In genomic region chr12:72129203-72129602, GRCm38 (mm10) we compare ENCODE assay signal across 26 mouse cellular contexts. TPM values are rescaled to one million over a fixed set of nuclear protein-coding genes. Genes with fewer than 3 reads are reported as not detected.
DNase-seq lines count a peak whose midpoint lies in the region; ATAC-seq lines count a peak whose summit lies in the region.
"Had no signal": no experiment of that assay in that cellular context is flagged by ENCODE, and none has a peak within 500 bp of the region (broad histone marks: within the 10 kb centered on the region; RNA-seq: fewer than 3 reads in every experiment).

No protein-coding gene starts in this region.

- no peaks in the 10 kb centered on the region for H3K36me3 ChIP-seq in heart, embryonic 11.5 days (ENCODE audit: control insufficient read depth, insufficient read depth, low read length)
- H3K36me3 ChIP-seq: embryonic facial prominence, embryonic 10.5 days; embryonic facial prominence, embryonic 12.5 days; forebrain, embryonic 12.5 days; G1E had no signal

- ATAC-seq in frontal cortex, adult (ENCODE audit: low TSS enrichment) = peak; percentile 84
- ATAC-seq in heart, embryonic 11.5 days (replicated peaks; ENCODE audit: insufficient number of reproducible peaks, low FRiP score, low TSS enrichment) = no peak
- ATAC-seq: activated CD4-positive, CD25-positive, alpha-beta regulatory T cell, adult 4 months; forebrain, embryonic 14.5 days; forebrain, embryonic 16.5 days; Patski had no signal

- 92% methylated on average over 10 of the region's 10 CpGs for WGBS in heart, embryonic 11.5 days (ENCODE audit: insufficient replicate concordance)

- DNase-seq in frontal cortex, postnatal 25 days (ENCODE audit: low spot score in 2 of 2) = no peak
- DNase-seq in A20 (ENCODE audit: low read depth, low spot score) = peak; percentile 12
- peak; percentile 40 for DNase-seq in brain, adult 2 months (ENCODE audit: low read depth, low spot score)
- no peak for DNase-seq in urinary bladder, adult 18-20 months (ENCODE audit: low spot score in 2 of 2)
- DNase-seq: adrenal gland, adult 8-10 months; adrenal gland, postnatal 14 days; adrenal gland, postnatal 36 days; cerebellum, adult 11 months; cerebellum, adult 18-20 months; cerebellum, adult 8-10 months; cerebellum, adult 9-11 months; cerebellum, postnatal 14 days; cerebellum, postnatal 36 days had no signal

- no peak overlapping the region for H3K27ac ChIP-seq in heart, embryonic 11.5 days (ENCODE audit: low read depth, low read length)
- H3K27ac ChIP-seq: embryonic facial prominence, embryonic 10.5 days; embryonic facial prominence, embryonic 12.5 days; forebrain, embryonic 12.5 days had no signal

- H3K9me3 ChIP-seq in heart, embryonic 11.5 days (replicated peaks; ENCODE audit: control insufficient read depth, low read length) = no peaks in the 10 kb centered on the region
- H3K9me3 ChIP-seq: embryonic facial prominence, embryonic 10.5 days; embryonic facial prominence, embryonic 12.5 days; forebrain, embryonic 12.5 days; G1E had no signal

- H3K27me3 ChIP-seq in heart, embryonic 11.5 days (ENCODE audit: control insufficient read depth, insufficient read depth, low read length) = no peaks in the 10 kb centered on the region
- H3K27me3 ChIP-seq: embryonic facial prominence, embryonic 12.5 days; forebrain, embryonic 12.5 days had no signal

- no peaks in the 10 kb centered on the region for H3K4me1 ChIP-seq in heart, embryonic 11.5 days (ENCODE audit: control insufficient read depth, insufficient read depth, low read length)
- H3K4me1 ChIP-seq: embryonic facial prominence, embryonic 10.5 days; embryonic facial prominence, embryonic 12.5 days; forebrain, embryonic 12.5 days had no signal

- no peak overlapping the region for H3K9ac ChIP-seq in heart, embryonic 11.5 days (ENCODE audit: low read depth, low read length)
- H3K9ac ChIP-seq: embryonic facial prominence, embryonic 12.5 days; forebrain, embryonic 12.5 days had no signal

- no peak overlapping the region for H3K4me3 ChIP-seq in heart, embryonic 11.5 days (ENCODE audit: low read depth, low read length)
- H3K4me3 ChIP-seq: embryonic facial prominence, embryonic 10.5 days; embryonic facial prominence, embryonic 12.5 days; forebrain, embryonic 12.5 days had no signal

- H3K4me2 ChIP-seq in heart, embryonic 11.5 days = no peak overlapping the region
- H3K4me2 ChIP-seq: embryonic facial prominence, embryonic 12.5 days; forebrain, embryonic 12.5 days had no signal

RNA-seq across cellular contexts. Expression of gene Jkamp, which starts 43.8 kb away (rescaled TPM):
- polyA plus RNA-seq in heart, embryonic 11.5 days (2014; fragmentation: Nextera tagmentation; extraction: Ambion mirVana) = 54.7 and 62.3 TPM in 2 replicates

RNA-seq across cellular contexts. Expression of gene L3hypdh, which starts 44.0 kb away (rescaled TPM):
- polyA plus RNA-seq in heart, embryonic 11.5 days (2014; fragmentation: Nextera tagmentation; extraction: Ambion mirVana) = 17.1 and 18.5 TPM in 2 replicates

RNA-seq across cellular contexts. Expression of gene Ccdc175, which starts 55.6 kb away (rescaled TPM):
- polyA plus RNA-seq in heart, embryonic 11.5 days (2014; fragmentation: Nextera tagmentation; extraction: Ambion mirVana) = not detected in 2 replicates
- polyA plus RNA-seq: activated CD4-positive, CD25-positive, alpha-beta regulatory T cell, adult 4 months; brain, embryonic 14.5 days; C2C12; embryonic facial prominence, embryonic 10.5 days; embryonic facial prominence, embryonic 12.5 days; embryonic facial prominence, embryonic 14.5 days; forebrain, embryonic 12.5 days; forebrain, embryonic 14.5 days; forebrain, embryonic 16.5 days; G1E; Patski had no signal

RNA-seq across cellular contexts. Expression of gene Gpr135, which starts 58.3 kb away (rescaled TPM):
- 0.34 and 0.62 TPM in 2 replicates for polyA plus RNA-seq in heart, embryonic 11.5 days (2014; fragmentation: Nextera tagmentation; extraction: Ambion mirVana)
- polyA plus RNA-seq: activated CD4-positive, CD25-positive, alpha-beta regulatory T cell, adult 4 months; G1E had no signal

Comparison
In these comparisons a context has a peak if more than half of its experiments do, and no peak if none do; other contexts are left out.
1. DNase-seq: peak in A20 (single experiment) and brain, adult 2 months (single experiment); none in frontal cortex, postnatal 25 days (0 of 2) and urinary bladder, adult 18-20 months (0 of 2).